Mouse (Mus musculus): Measurements from ENCODE around the gene Rfx1. TPM values are rescaled to one million over a fixed set of nuclear protein-coding genes. Genes with fewer than 3 reads are reported as not detected.

Rfx1 gene
- total RNA-seq, 1 experiment from 2014 or later: 23.1 TPM

Small RNA genes within 50 kb of the gene (microRNA-seq; reads per million reads assigned to microRNA genes)
- 0 reads per million in 2 experiments for gene Mir709

Other genes with a start within 250 kb of the Rfx1 start
- gene Adgrl1, start 166.7 kb upstream of the Rfx1 start, total RNA-seq (2021): 73.5 and 114 TPM in 2 replicates
- gene Gm10644, start 111.6 kb upstream of the Rfx1 start, total RNA-seq (2021): 2.1 and 3.2 TPM in 2 replicates
- 6.0 and 7.2 TPM in 2 replicates for gene Asf1b, start 111.3 kb upstream of the Rfx1 start, total RNA-seq (2021)
- gene Prkaca, start 93.8 kb upstream of the Rfx1 start, total RNA-seq (2021): 284 and 302 TPM in 2 replicates
- gene Samd1, start 69.2 kb upstream of the Rfx1 start, total RNA-seq (2021): 44.8 and 49.8 TPM in 2 replicates
- gene 1700067K01Rik, start 65.3 kb upstream of the Rfx1 start, total RNA-seq (2021): 0.67 TPM in 1 of 2 replicates, not detected in the other
- not detected in 2 replicates for gene 2210011C24Rik, start 54.7 kb upstream of the Rfx1 start, total RNA-seq (2021)
- gene Palm3, start 45.4 kb upstream of the Rfx1 start, total RNA-seq (2021): 0.76 and 1.4 TPM in 2 replicates
- gene Il27ra, start 24.2 kb upstream of the Rfx1 start, total RNA-seq (2021): 2.5 and 3.6 TPM in 2 replicates
- not detected in 2 replicates for gene Rln3, start 21.8 kb upstream of the Rfx1 start, total RNA-seq (2021)
- gene Gm10643, start 1.7 kb upstream of the Rfx1 start, total RNA-seq (2021): 2.8 and 3.5 TPM in 2 replicates
- gene Dcaf15, start 37.9 kb downstream of the Rfx1 start, total RNA-seq (2021): 21.2 and 24.5 TPM in 2 replicates
- gene Podnl1, start 59.2 kb downstream of the Rfx1 start, total RNA-seq (2021): 0.62 and 1.0 TPM in 2 replicates
- 31.4 and 34.9 TPM in 2 replicates for gene Cc2d1a, start 81.1 kb downstream of the Rfx1 start, total RNA-seq (2021)
- gene 4930432K21Rik, start 81.2 kb downstream of the Rfx1 start, total RNA-seq (2021): 0.73 and 1.4 TPM in 2 replicates
- gene Nanos3, start 118.4 kb downstream of the Rfx1 start, total RNA-seq (2021): 1.3 TPM in 1 of 2 replicates, not detected in the other
- gene Zswim4, start 170.2 kb downstream of the Rfx1 start, total RNA-seq (2021): 41.3 and 44.1 TPM in 2 replicates
- gene D8Ertd738e, start 182.9 kb downstream of the Rfx1 start, total RNA-seq (2021): 261 and 266 TPM in 2 replicates
- 31.3 and 45.3 TPM in 2 replicates for gene Mri1, start 190.5 kb downstream of the Rfx1 start, total RNA-seq (2021)
- gene Ccdc130, start 203.5 kb downstream of the Rfx1 start, total RNA-seq (2021): 15.0 and 24.8 TPM in 2 replicates